Mouse (Mus musculus) layer of hippocampus, postnatal 36 days (tissue): ENCODE measurements at regions not wholly inside any gene's neighbourhood (a gene's known extent, or its start where the extent isn't known, plus 50 kb on each side); places are given as distances from the start of the nearest gene placed in this dataset.

Source experiments
- DNase-seq, 2 experiments: peaks; one replicate each; pipeline ENCODE4 v3.0.0; 2022

- DNase-seq, result peak; percentile 50 to 52
Observed at GRCm38 (mm10) chr9:61092834-61093479, 279.2 kb upstream of the Tle3 start.

DNA sequence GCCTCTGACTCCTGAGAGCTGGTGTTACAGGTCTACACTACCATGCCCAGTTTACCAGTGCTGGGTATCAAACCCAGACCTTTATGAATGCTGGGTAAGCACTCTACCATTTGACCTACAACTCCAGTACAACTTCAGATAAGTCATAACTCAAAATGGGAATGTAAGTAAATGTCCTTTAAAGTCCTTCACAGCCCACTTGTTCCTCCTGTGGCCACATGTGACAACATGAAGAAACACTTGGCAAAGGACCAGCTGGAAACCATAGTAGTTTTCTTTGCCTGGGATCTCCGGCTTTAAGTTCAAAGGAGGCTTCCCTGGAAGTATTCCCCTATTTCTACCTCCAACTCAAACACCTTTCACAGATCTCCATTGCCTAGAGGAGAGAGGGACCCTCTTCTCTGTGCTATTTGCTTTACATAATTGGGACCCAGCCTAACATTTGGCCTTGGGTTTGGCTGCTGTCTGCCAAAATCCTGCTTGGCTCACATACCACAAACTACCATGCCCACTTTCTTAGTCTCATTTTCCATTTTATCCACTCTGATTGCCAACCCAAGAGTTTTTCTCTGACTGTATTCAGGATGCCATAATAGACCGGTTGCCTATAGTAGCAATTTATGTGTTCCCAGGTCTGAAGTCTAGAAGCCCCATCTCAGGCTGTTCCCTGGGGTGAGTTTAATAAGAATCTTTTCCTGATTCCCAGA lies 276.9 kb upstream of the Tle3 start:
- DNase-seq, result no peak

- no peak for DNase-seq
Observed at GRCm38 (mm10) chr9:61101741-61102450, 270.3 kb upstream of the Tle3 start.

GRCm38 (mm10) chr9:61102451-61103358 lies 269.5 kb upstream of the Tle3 start:
- DNase-seq, result no peak

GRCm38 (mm10) chr9:61105550-61106280 lies 266.5 kb upstream of the Tle3 start:
- DNase-seq, result peak in 1 of 2 experiments; percentile 13

DNA sequence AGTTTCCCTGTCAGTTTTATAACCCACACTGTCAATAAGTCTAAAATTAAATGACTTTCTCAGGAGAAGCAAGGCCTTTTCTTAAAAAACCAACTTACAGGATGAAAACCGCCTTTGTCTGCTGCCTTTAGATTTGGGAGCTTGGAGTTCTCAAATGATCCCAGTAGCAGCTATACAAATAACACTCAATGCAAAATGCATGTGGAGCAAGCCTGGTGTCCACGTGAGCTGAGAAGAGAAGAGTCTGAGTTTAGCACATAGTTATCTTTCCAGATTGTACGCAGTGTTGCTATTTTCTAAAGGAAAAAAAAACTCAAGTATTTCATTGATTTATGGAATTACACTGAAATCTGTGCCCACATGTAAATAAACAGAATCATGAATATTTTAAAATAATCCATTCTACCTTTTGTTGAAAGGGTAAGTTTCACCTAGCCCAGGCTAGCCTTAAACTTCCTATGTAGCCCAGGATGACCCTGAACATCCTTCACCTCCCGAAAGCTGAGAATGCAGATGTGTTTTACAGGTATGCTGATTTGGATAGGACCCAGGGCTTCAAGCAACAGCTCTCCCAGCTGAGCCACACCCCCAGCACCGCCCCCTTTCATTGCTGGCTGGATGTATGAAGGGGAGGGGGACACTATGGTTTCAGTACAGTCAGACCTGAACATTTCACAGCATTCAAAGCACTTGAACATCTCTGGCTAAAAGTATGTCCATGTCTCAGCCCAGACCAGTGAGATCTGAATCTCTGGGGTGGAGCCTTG lies 262.5 kb upstream of the Tle3 start:
- DNase-seq, result no peak

DNA sequence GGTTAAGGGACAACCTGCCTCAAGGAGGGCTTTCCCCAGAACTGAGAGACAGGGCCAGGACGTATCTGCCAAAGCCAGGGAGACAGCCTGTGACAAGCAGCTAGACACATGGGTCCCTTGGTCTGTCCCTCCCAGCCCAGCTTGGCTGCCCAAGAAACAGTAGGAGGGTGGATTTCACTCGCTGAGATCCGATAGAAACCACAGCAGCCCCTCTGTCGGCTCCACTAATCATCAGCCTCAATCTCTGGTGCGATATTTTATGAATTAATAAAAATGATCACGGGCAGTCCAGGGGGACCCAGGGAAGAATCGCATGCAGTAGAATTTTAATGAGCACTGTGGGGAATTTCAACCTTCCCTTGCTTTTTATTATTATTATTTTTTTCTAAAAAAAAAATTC lies 261.0 kb upstream of the Tle3 start:
- DNase-seq, result no peak

- DNase-seq, result peak; percentile 38 to 49
Observed at GRCm38 (mm10) chr9:61111733-61112415, 260.3 kb upstream of the Tle3 start.

GRCm38 (mm10) chr9:61119252-61119651 lies 252.9 kb upstream of the Tle3 start:
- no peak for DNase-seq

GRCm38 (mm10) chr9:61120531-61120930 lies 251.6 kb upstream of the Tle3 start:
- DNase-seq, result no peak

DNA sequence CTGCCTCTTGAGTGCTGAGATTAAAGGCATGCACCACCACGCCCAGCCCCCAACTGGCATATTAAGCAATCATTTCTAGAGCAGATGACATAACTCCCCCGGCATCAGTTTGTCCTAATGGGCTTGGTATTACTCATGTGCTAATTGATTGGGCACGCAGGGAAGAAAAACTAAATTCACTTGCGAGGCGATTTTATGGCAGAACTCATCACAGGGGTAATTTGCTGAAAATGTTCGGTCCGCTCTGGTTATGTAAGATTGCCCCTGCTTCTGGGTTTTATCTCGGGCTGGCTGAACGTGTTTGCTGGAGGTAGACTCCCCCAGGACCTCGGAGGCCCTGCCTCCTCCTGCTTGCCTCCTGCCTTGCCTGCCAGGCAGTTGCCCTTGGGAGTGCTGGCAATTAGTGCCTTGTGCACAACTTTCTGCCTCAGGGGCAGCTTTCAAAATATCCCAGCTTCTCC lies 251.2 kb upstream of the Tle3 start:
- DNase-seq, result peak; percentile 48 to 50

DNA sequence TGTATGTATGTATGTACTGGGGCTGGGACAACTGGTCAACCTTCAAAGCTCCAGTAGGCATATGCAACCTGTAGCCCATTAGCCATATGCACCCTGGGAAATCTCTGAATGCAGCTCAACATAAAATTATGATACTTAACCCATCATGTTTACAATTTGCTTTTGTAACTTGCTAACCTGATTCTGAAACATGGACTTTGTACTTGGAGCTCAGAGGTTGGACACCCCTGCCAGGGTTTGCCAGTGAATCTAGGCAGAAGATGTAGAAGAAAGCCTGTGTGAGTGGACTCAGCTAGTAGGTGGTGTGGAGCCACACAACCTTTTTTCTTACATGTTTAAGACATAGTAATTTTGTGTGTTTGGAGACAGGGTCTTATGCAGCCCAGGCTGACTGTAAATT lies 248.7 kb upstream of the Tle3 start:
- DNase-seq, result no peak

DNA sequence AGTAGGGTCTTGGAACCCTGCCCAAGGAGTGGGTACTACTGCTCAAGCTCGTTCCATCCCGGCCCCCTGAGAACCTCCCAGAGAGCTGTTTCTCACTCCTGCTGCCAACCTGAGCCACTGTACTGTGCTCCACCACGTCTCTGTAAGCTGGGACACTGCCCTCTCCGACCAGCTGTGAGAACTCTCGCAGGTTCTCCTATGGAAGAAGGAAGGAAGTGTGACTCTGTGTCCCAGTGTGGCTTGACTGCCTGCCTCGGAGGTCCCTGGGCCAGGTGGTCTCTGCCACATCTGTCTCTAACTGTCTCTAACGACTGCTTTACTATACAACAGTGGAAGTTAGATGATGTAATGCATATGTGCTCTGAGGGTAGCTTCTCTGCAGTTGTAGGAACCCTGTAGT lies 246.4 kb upstream of the Tle3 start:
- no peak for DNase-seq

DNA sequence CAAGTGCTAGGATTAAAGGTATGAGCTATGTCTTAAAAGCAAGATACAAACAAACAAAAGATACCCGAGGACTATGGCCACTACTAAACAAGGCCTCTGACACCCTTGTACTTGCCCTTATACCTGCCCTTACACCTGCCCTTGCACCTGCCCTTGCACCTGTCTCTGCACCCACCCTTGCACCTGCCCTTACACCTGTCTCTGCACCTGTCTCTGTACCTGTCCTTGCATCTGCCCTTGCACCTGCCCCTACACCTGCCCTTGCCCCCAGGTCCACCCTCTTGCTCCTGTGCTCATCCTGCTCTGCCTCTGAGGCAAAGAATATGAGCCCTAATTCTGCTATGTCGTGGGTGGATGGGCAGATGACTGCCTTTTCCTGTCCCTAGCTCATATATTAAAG lies 244.1 kb upstream of the Tle3 start:
- DNase-seq, result no peak

GRCm38 (mm10) chr9:61129186-61129585 lies 243.0 kb upstream of the Tle3 start:
- no peak for DNase-seq

DNA sequence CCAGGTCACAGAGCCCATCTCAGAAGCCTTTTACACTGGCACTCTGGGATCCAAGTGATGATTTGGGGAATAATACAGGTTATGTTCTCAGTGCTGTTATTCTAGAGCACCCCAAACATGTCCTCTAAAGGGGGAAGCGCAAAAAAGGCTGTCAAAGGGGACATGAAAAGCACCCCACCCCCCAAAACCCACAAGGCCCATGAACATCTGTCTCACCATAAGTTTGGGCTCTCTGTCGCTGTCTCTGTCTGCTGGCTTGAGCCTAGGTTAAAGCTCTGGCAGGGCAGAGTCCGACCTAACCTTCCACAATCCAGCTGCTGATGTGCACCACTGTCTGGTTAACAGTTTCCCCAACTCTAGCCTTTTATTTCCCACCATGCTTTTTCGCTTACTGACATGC lies 241.3 kb upstream of the Tle3 start:
- no peak for DNase-seq

DNA sequence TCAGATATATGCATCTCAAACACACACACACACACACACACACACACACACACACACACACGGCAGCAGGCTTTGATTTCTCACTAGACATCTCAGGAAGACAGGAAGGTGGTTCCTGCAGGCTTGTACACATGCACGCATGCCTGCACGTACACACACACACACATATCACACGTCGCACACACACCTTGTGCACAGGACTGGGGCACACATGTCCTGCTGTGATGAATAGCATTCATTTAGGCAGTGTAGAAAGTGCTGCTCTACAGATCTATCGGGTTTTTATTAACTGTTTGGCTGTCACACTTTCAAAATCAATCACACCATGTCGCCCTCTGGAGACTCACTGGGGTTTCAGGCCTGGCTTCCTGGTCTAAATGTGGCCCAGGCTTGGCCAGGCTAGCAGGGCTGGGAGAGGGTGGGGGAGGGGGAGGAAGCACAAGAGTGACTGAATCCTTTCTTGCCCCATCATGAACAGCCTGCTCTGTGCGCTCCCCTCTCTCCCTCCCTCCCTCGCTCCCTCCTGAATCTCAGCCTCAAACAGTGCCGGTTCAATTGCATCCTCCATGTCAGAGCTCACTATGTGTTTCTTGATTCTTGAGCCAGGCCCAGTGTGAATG lies 236.8 kb upstream of the Tle3 start:
- no peak for DNase-seq

- DNase-seq, result no peak
Observed at GRCm38 (mm10) chr9:61135917-61136316, 236.2 kb upstream of the Tle3 start.

DNA sequence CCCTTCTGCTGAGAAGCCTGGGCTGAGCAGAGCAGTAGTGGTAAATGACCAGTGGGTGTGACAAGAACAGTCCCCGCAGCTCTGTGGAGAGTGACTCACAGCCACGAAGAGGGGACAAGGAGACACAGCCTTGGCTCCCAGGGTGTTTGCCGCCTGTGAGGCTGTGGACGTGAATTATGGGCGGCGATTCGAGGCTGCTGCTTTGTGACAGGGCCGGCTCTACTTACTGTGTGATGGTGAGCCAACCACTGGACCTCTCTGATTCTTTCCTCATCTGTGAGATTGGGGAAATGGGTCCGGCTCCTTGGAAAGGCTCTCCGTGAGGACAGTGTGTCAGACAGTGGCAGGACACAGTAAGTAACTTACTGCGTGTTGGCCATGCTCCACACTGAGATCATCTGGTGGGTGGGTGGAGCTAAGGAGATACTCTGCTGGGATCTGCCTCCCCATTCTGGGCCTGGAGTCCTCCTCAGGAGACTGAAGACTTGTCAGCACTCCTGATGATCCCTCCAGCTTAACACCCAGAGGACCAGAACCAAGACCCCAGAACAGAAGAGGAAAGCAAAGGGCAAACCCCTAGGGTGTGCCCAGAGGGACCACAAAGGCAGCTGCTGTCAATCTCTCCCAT lies 233.3 kb upstream of the Tle3 start:
- DNase-seq, result no peak
